Mouse (Mus musculus): Measurements from ENCODE around the gene Zfp296. TPM values are rescaled to one million over a fixed set of nuclear protein-coding genes. Genes with fewer than 3 reads are reported as not detected.

Zfp296 gene
- polyA plus RNA-seq (2014; fragmentation: Nextera tagmentation; extraction: Ambion mirVana): 0.48 and 1.2 TPM in 2 replicates

GRCm38 (mm10) chr7:19577141-19577852 is at the start of gene Zfp296, which contains the start of gene Gemin7:
Zfp296 (plus strand) TSS chr7:19577287.
Gemin7 (minus strand) TSS chr7:19577595.
- Histone ChIP-seq H3K27ac (replicated peaks; ENCODE audit: low read depth, low read length) (no peak within 1 kb of the TSS), H3K9me3 (ENCODE audit: control insufficient read depth, low read length) (no peaks in the 10 kb centered on the region), H3K9ac (ENCODE audit: low read depth, low read length) (peak within 1 kb of the TSS; percentile 46), H3K4me3 (ENCODE audit: low read depth, low read length) (peak within 1 kb of the TSS; percentile 43), H3K4me2 (ENCODE audit: low read depth, low read length) (peak within 1 kb of the TSS; percentile 80), H3K4me1 (ENCODE audit: control insufficient read depth, insufficient read depth, low read length) (peaks cover 22% of the 10 kb centered on the region), H3K27me3 (replicated peaks; ENCODE audit: control insufficient read depth, insufficient read depth, low read length) (peaks cover 32% of the 10 kb centered on the region), H3K36me3 (ENCODE audit: control insufficient read depth, insufficient read depth, low read length) (peaks cover 23% of the 10 kb centered on the region)
- ATAC-seq (ENCODE audit: low read depth) (no peak), DNase-seq (ENCODE audit: low spot score) (no peak)
- WGBS: under 1% methylated on average over 45 of the region's 56 CpGs

GRCm38 (mm10) chr7:19531077-19531476 is 46.0 kb upstream of the Zfp296 start:
- H3K4me2 ChIP-seq (ENCODE audit: low read depth, low read length): no peak overlapping the region
- WGBS: 71% methylated on average over 10 of the region's 10 CpGs
- no peak overlapping the region for H3K9ac ChIP-seq (ENCODE audit: low read depth, low read length)
- H3K4me1 ChIP-seq (ENCODE audit: control insufficient read depth, insufficient read depth, low read length): no peaks in the 10 kb centered on the region
- DNase-seq (ENCODE audit: low spot score) (no peak), ATAC-seq (ENCODE audit: low read depth) (peak; percentile 31; the same call in 1 of the 2 replicates)
- H3K36me3 ChIP-seq (ENCODE audit: control insufficient read depth, insufficient read depth, low read length): peaks cover 68% of the 10 kb centered on the region
- H3K9me3 ChIP-seq (ENCODE audit: control insufficient read depth, low read length): no peaks in the 10 kb centered on the region
- H3K27ac ChIP-seq (replicated peaks; ENCODE audit: low read depth, low read length): no peak overlapping the region
- H3K4me3 ChIP-seq (ENCODE audit: low read depth, low read length): no peak overlapping the region
- H3K27me3 ChIP-seq (replicated peaks; ENCODE audit: control insufficient read depth, insufficient read depth, low read length): no peaks in the 10 kb centered on the region

DNA sequence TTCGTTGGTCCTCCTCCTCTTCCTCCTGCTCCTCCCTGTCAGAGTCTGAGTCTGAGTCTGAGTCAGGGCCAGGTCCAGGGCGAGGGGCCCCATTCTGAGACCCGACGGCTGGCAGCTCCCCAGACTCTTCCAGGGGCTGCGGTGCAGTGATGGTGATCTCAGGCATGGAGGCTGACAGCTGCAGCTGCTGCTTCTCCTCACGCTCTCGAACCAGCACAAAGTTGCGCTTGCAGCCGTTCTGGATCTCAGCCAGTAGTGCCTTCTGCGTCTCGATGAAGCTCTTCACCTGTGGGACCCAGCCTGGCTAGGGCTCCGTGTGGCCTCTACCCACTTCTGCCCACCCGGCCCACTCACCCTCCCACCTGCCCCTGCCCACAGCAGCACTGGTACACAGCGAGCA is 44.8 kb upstream of the Zfp296 start:
- H3K27ac ChIP-seq (replicated peaks; ENCODE audit: low read depth, low read length): 0 out of 2 replicates have a peak overlapping the region, but pooled peaks have one; percentile 10
- DNase-seq (ENCODE audit: low spot score) (peak; percentile 68), ATAC-seq (ENCODE audit: low read depth) (0 out of 2 replicates have a peak, but pooled peaks have one; percentile 24)
- peaks cover 68% of the 10 kb centered on the region for H3K36me3 ChIP-seq (ENCODE audit: control insufficient read depth, insufficient read depth, low read length)
- WGBS: 84% methylated on average over 14 of the region's 14 CpGs
- H3K27me3 ChIP-seq (replicated peaks; ENCODE audit: control insufficient read depth, insufficient read depth, low read length): no peaks in the 10 kb centered on the region
- no peaks in the 10 kb centered on the region for H3K9me3 ChIP-seq (ENCODE audit: control insufficient read depth, low read length)
- H3K9ac ChIP-seq (ENCODE audit: low read depth, low read length): no peak overlapping the region
- H3K4me1 ChIP-seq (ENCODE audit: control insufficient read depth, insufficient read depth, low read length): no peaks in the 10 kb centered on the region
- H3K4me2 ChIP-seq (ENCODE audit: low read depth, low read length): no peak overlapping the region
- H3K4me3 ChIP-seq (ENCODE audit: low read depth, low read length): no peak overlapping the region

DNA sequence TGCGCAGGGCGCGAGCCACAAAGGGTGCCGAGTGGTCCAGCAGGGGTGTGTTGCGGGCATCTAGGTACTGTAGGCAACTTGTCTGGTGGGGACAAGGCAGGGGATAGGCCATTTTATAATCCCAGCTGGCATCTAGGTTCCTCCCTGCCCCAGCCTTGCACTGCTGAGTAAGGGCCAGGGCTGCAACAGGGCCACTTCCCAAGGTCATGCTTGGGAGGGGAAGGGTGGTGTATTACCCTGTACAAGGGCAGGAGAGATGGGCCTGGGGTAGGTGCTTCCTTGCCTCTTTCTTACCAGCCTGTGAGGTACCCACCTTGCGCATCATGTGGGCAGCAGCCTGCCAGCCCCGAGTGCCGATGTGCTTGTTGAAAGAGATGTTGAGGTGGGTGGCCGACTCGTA is 42.4 kb upstream of the Zfp296 start:
- H3K4me2 ChIP-seq (ENCODE audit: low read depth, low read length): no peak overlapping the region
- DNase-seq (ENCODE audit: low spot score) (no peak), ATAC-seq (ENCODE audit: low read depth) (no peak)
- no peak overlapping the region for H3K27ac ChIP-seq (replicated peaks; ENCODE audit: low read depth, low read length)
- no peak overlapping the region for H3K9ac ChIP-seq (ENCODE audit: low read depth, low read length)
- WGBS: 88% methylated on average over 10 of the region's 10 CpGs
- H3K4me3 ChIP-seq (ENCODE audit: low read depth, low read length): no peak overlapping the region
- H3K36me3 ChIP-seq (ENCODE audit: control insufficient read depth, insufficient read depth, low read length): peaks cover 60% of the 10 kb centered on the region
- no peaks in the 10 kb centered on the region for H3K4me1 ChIP-seq (ENCODE audit: control insufficient read depth, insufficient read depth, low read length)
- no peaks in the 10 kb centered on the region for H3K9me3 ChIP-seq (ENCODE audit: control insufficient read depth, low read length)
- no peaks in the 10 kb centered on the region for H3K27me3 ChIP-seq (replicated peaks; ENCODE audit: control insufficient read depth, insufficient read depth, low read length)

- H3K4me1 ChIP-seq (ENCODE audit: control insufficient read depth, insufficient read depth, low read length): peaks cover 11% of the 10 kb centered on the region; the same call in 1 of the 2 replicates
- DNase-seq (ENCODE audit: low spot score): no peak
- WGBS: 75% methylated on average over 2 of the region's 2 CpGs
These were observed 36.1 kb upstream of the Zfp296 start for GRCm38 (mm10) chr7:19540771-19541566.

GRCm38 (mm10) chr7:19541681-19542154 is 35.4 kb upstream of the Zfp296 start:
- Histone ChIP-seq H3K4me1 (ENCODE audit: control insufficient read depth, insufficient read depth, low read length) (peaks cover 11% of the 10 kb centered on the region; the same call in 1 of the 2 replicates), H3K27ac (replicated peaks; ENCODE audit: low read depth, low read length) (no peak overlapping the region)

More at GRCm38 (mm10) chr7:19540771-19541566, 36.1 kb upstream of the Zfp296 start:
- no peak overlapping the region for H3K9ac ChIP-seq (ENCODE audit: low read depth, low read length)
- H3K27ac ChIP-seq (replicated peaks; ENCODE audit: low read depth, low read length): no peak overlapping the region
- no peak for ATAC-seq (ENCODE audit: low read depth)
- no peak overlapping the region for H3K4me3 ChIP-seq (ENCODE audit: low read depth, low read length)
- H3K36me3 ChIP-seq (ENCODE audit: control insufficient read depth, insufficient read depth, low read length): 0 out of 2 replicates have a peak, but pooled peaks cover 5% of the 10 kb centered on the region
- no peaks in the 10 kb centered on the region for H3K9me3 ChIP-seq (ENCODE audit: control insufficient read depth, low read length)
- H3K27me3 ChIP-seq (replicated peaks; ENCODE audit: control insufficient read depth, insufficient read depth, low read length): no peaks in the 10 kb centered on the region
- no peak overlapping the region for H3K4me2 ChIP-seq (ENCODE audit: low read depth, low read length)

GRCm38 (mm10) chr7:19542155-19542691 is 34.9 kb upstream of the Zfp296 start:
- no peak overlapping the region for H3K4me3 ChIP-seq (ENCODE audit: low read depth, low read length)
- peak overlapping the region; percentile 33; the same call in 1 of the 2 replicates for H3K27ac ChIP-seq (replicated peaks; ENCODE audit: low read depth, low read length)
- WGBS: 68% methylated on average over 8 of the region's 8 CpGs
- DNase-seq (ENCODE audit: low spot score) (peak; percentile 79), ATAC-seq (ENCODE audit: low read depth) (peak; percentile 78)
- H3K36me3 ChIP-seq (ENCODE audit: control insufficient read depth, insufficient read depth, low read length): 0 out of 2 replicates have a peak, but pooled peaks cover 5% of the 10 kb centered on the region
- H3K4me1 ChIP-seq (ENCODE audit: control insufficient read depth, insufficient read depth, low read length): peaks cover 11% of the 10 kb centered on the region; the same call in 1 of the 2 replicates
- no peak overlapping the region for H3K4me2 ChIP-seq (ENCODE audit: low read depth, low read length)
- no peaks in the 10 kb centered on the region for H3K27me3 ChIP-seq (replicated peaks; ENCODE audit: control insufficient read depth, insufficient read depth, low read length)
- no peak overlapping the region for H3K9ac ChIP-seq (ENCODE audit: low read depth, low read length)
- H3K9me3 ChIP-seq (ENCODE audit: control insufficient read depth, low read length): no peaks in the 10 kb centered on the region

More at GRCm38 (mm10) chr7:19541681-19542154, 35.4 kb upstream of the Zfp296 start:
- ATAC-seq (ENCODE audit: low read depth) (no peak), DNase-seq (ENCODE audit: low spot score) (no peak)
- Histone ChIP-seq H3K27me3 (replicated peaks; ENCODE audit: control insufficient read depth, insufficient read depth, low read length) (no peaks in the 10 kb centered on the region), H3K36me3 (ENCODE audit: control insufficient read depth, insufficient read depth, low read length) (0 out of 2 replicates have a peak, but pooled peaks cover 5% of the 10 kb centered on the region), H3K4me2 (ENCODE audit: low read depth, low read length) (no peak overlapping the region), H3K9me3 (ENCODE audit: control insufficient read depth, low read length) (no peaks in the 10 kb centered on the region), H3K9ac (ENCODE audit: low read depth, low read length) (no peak overlapping the region), H3K4me3 (ENCODE audit: low read depth, low read length) (no peak overlapping the region)
- 77% methylated on average over 7 of the region's 7 CpGs for WGBS

DNA sequence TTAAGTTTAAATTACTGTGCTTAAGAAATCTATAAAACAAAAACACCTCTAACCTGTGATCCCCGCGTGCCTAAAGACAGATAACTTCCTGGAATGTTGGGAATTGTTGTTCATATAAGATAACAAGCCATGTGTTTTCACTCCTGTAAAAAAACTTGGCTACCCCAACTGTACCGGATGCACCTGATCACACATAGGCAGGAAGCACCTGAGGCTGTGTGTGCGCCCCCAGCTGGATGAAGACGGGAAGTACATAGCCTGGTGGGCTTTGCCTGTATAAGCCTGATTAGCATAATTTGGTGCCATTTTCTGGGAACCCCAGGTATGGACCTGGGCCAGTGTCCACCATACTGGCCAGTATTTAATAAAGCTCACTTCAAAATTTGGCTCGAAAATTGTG is 33.5 kb upstream of the Zfp296 start:
- H3K4me2 ChIP-seq (ENCODE audit: low read depth, low read length): no peak overlapping the region
- DNase-seq (ENCODE audit: low spot score) (no peak), ATAC-seq (ENCODE audit: low read depth) (no peak)
- peaks cover 11% of the 10 kb centered on the region; the same call in 1 of the 2 replicates for H3K4me1 ChIP-seq (ENCODE audit: control insufficient read depth, insufficient read depth, low read length)
- no peaks in the 10 kb centered on the region for H3K27me3 ChIP-seq (replicated peaks; ENCODE audit: control insufficient read depth, insufficient read depth, low read length)
- H3K4me3 ChIP-seq (ENCODE audit: low read depth, low read length): no peak overlapping the region
- no peak overlapping the region for H3K27ac ChIP-seq (replicated peaks; ENCODE audit: low read depth, low read length)
- no peaks in the 10 kb centered on the region for H3K36me3 ChIP-seq (ENCODE audit: control insufficient read depth, insufficient read depth, low read length)
- H3K9me3 ChIP-seq (ENCODE audit: control insufficient read depth, low read length): no peaks in the 10 kb centered on the region
- WGBS: 57% methylated on average over 6 of the region's 6 CpGs
- no peak overlapping the region for H3K9ac ChIP-seq (ENCODE audit: low read depth, low read length)
